Mouse (Mus musculus): ENCODE measurements at regions not wholly inside any gene's neighbourhood (a gene's known extent, or its start where the extent isn't known, plus 50 kb on each side); places are given as distances from the start of the nearest gene placed in this dataset.

DNA sequence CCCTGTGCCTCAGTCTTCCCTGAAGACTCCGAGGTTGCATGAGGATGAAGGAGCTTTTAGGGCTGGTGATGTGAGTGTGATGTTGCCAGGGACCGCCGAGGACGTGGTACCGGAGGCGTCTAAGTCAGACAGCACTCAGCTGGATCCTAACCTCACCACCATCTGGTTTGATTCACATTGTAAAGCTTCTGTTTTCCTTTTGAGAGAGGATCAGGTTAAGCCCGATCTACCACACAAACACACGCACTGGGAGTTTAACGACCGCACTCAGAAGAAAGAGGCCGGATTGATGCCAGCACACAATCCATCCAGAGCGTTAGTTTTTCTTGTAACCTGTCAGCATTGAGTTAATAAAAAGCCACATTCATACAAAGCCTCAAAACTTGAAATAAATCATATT lies 371.9 kb downstream of the Cog6 start:
- Histone ChIP-seq H3K36me3 (ENCODE audit: control insufficient read depth, insufficient read depth, low read length) (no peaks in the 10 kb centered on the region), H3K4me3 (ENCODE audit: insufficient read depth, low read depth, low read length) (no peak overlapping the region), H3K79me2 (ENCODE audit: control insufficient read depth, insufficient read depth, low read length) (no peaks in the 10 kb centered on the region), H3K27ac (replicated peaks; ENCODE audit: insufficient read depth, low read depth, low read length) (no peak overlapping the region), H3K4me1 (ENCODE audit: control insufficient read depth, insufficient read depth, low read length) (peaks cover 3% of the 10 kb centered on the region; the same call in 1 of the 2 replicates), H3K9ac (ENCODE audit: low read depth, low read length) (no peak overlapping the region), H3K27me3 (ENCODE audit: control insufficient read depth, insufficient read depth, low read length) (no peaks in the 10 kb centered on the region)
- TF ChIP-seq CTCF (IDR thresholded peaks at IDR 0.05; ENCODE audit: low read depth, low read length) (no peak), POLR2A (IDR thresholded peaks at IDR 0.05; ENCODE audit: extremely low read depth, insufficient read depth, low read length) (no peak)
- no peak for DNase-seq (ENCODE audit: extremely low read depth, low read depth, low spot score)
- whole genome bisulfite sequencing, result 94% methylated on average over 12 of the region's 12 CpGs

DNA sequence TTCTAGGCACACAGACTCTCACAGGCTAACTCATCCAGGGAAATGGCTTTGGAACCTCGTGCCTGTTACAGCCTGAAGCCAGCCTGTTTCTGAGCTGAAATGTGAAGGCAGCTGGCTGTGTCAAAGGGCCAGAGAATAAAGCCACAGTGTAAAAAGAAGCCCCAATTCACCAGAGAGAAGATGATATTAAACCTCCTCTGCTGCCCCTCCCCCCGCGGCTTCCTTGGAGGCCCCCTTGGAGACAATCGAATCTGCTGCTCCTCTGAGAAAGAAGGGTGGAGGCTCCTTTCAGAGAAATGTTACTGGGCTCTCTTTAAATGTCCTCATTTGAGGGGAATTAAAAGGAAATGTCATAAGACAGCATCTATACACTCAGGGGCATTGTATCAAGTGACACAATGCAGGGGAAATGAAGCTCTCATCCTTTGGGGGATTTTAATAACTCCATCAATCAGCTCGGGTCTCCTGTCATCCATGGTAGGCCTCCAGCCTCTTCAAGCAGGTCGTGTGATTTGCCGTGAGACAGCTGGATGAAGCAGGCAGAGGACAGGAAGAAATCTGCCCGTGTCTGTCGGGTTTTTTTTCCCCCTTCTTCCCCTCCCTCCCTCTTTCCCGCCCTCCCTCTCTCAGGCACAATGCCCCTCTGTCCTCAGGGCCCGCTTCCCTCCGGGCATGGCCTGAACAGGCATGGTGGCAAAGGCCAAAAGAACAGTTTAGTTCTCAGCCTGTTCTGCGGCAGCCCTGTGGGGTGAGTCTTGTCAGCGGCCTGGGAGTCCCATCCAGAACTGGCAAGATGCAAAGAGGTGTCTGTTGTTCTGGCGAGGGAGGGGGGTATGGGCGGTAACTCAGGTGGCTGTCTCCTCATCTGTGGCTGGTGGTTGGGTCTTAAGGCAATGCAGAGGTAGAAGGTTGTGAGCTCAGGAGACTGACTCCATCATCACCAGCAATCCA lies 372.6 kb downstream of the Cog6 start:
- H3K4me3 ChIP-seq (ENCODE audit: insufficient read depth, low read depth, low read length), result no peak overlapping the region
- no peaks in the 10 kb centered on the region for H3K79me2 ChIP-seq (ENCODE audit: control insufficient read depth, insufficient read depth, low read length)
- H3K9ac ChIP-seq (ENCODE audit: low read depth, low read length), result no peak overlapping the region
- DNase-seq (ENCODE audit: extremely low read depth, low read depth, low spot score), result no peak
- no peaks in the 10 kb centered on the region for H3K27me3 ChIP-seq (ENCODE audit: control insufficient read depth, insufficient read depth, low read length)
- no peaks in the 10 kb centered on the region for H3K36me3 ChIP-seq (ENCODE audit: control insufficient read depth, insufficient read depth, low read length)
- H3K4me1 ChIP-seq (ENCODE audit: control insufficient read depth, insufficient read depth, low read length), result peaks cover 3% of the 10 kb centered on the region; the same call in 1 of the 2 replicates
- H3K27ac ChIP-seq (replicated peaks; ENCODE audit: insufficient read depth, low read depth, low read length), result no peak overlapping the region
- 72% methylated on average over 16 of the region's 16 CpGs for WGBS
- TF ChIP-seq CTCF (IDR thresholded peaks at IDR 0.05; ENCODE audit: low read depth, low read length), result no peak
- no peak for TF ChIP-seq POLR2A (IDR thresholded peaks at IDR 0.05; ENCODE audit: extremely low read depth, insufficient read depth, low read length)

- H3K27ac ChIP-seq (replicated peaks; ENCODE audit: insufficient read depth, low read depth, low read length), result no peak overlapping the region
Observed at GRCm38 (mm10) chr3:52643796-52644177, 373.2 kb downstream of the Cog6 start.

DNA sequence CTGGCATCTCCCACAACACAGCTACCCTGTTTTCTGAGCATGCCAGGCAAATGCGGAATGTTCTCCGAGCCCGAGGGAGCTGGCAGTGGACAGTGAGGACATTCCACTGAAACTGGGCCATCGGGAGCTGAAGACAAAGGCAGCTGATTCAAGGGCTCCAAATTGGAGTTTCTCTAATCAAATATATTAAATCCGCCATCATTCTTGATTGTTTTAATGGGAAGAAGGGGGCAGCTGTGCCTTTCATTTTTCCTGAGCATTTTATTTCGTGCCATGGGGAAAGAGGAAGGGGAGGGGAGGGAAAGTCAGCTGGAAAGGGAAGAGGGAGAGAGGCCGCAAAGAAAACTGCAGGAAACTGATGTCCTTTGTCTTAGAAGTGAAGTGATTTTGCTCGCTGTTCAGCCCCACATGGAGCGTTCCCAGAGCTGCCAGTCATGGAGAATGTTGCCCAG lies 373.9 kb downstream of the Cog6 start:
- Histone ChIP-seq H3K9ac (ENCODE audit: low read depth, low read length) (no peak overlapping the region), H3K27ac (replicated peaks; ENCODE audit: insufficient read depth, low read depth, low read length) (no peak overlapping the region), H3K36me3 (ENCODE audit: control insufficient read depth, insufficient read depth, low read length) (no peaks in the 10 kb centered on the region), H3K4me3 (ENCODE audit: insufficient read depth, low read depth, low read length) (no peak overlapping the region), H3K4me1 (ENCODE audit: control insufficient read depth, insufficient read depth, low read length) (no peaks in the 10 kb centered on the region), H3K79me2 (ENCODE audit: control insufficient read depth, insufficient read depth, low read length) (no peaks in the 10 kb centered on the region), H3K27me3 (ENCODE audit: control insufficient read depth, insufficient read depth, low read length) (no peaks in the 10 kb centered on the region)
- 91% methylated on average over 9 of the region's 9 CpGs for WGBS
- DNase-seq (ENCODE audit: extremely low read depth, low read depth, low spot score), result no peak
- TF ChIP-seq POLR2A (IDR thresholded peaks at IDR 0.05; ENCODE audit: extremely low read depth, insufficient read depth, low read length) (no peak), CTCF (IDR thresholded peaks at IDR 0.05; ENCODE audit: low read depth, low read length) (no peak)

More at GRCm38 (mm10) chr3:52643796-52644177, 373.2 kb downstream of the Cog6 start:
- H3K4me3 ChIP-seq (ENCODE audit: insufficient read depth, low read depth, low read length), result no peak overlapping the region
- TF ChIP-seq POLR2A (IDR thresholded peaks at IDR 0.05; ENCODE audit: extremely low read depth, insufficient read depth, low read length), result no peak
- TF ChIP-seq CTCF (IDR thresholded peaks at IDR 0.05; ENCODE audit: low read depth, low read length), result no peak
- no peak for DNase-seq (ENCODE audit: extremely low read depth, low read depth, low spot score)
- 91% methylated on average over 10 of the region's 10 CpGs for WGBS
- no peaks in the 10 kb centered on the region for H3K27me3 ChIP-seq (ENCODE audit: control insufficient read depth, insufficient read depth, low read length)
- H3K36me3 ChIP-seq (ENCODE audit: control insufficient read depth, insufficient read depth, low read length), result no peaks in the 10 kb centered on the region
- peaks cover 2% of the 10 kb centered on the region; the same call in 1 of the 2 replicates for H3K4me1 ChIP-seq (ENCODE audit: control insufficient read depth, insufficient read depth, low read length)
- no peak overlapping the region for H3K9ac ChIP-seq (ENCODE audit: low read depth, low read length)
- no peaks in the 10 kb centered on the region for H3K79me2 ChIP-seq (ENCODE audit: control insufficient read depth, insufficient read depth, low read length)

DNA sequence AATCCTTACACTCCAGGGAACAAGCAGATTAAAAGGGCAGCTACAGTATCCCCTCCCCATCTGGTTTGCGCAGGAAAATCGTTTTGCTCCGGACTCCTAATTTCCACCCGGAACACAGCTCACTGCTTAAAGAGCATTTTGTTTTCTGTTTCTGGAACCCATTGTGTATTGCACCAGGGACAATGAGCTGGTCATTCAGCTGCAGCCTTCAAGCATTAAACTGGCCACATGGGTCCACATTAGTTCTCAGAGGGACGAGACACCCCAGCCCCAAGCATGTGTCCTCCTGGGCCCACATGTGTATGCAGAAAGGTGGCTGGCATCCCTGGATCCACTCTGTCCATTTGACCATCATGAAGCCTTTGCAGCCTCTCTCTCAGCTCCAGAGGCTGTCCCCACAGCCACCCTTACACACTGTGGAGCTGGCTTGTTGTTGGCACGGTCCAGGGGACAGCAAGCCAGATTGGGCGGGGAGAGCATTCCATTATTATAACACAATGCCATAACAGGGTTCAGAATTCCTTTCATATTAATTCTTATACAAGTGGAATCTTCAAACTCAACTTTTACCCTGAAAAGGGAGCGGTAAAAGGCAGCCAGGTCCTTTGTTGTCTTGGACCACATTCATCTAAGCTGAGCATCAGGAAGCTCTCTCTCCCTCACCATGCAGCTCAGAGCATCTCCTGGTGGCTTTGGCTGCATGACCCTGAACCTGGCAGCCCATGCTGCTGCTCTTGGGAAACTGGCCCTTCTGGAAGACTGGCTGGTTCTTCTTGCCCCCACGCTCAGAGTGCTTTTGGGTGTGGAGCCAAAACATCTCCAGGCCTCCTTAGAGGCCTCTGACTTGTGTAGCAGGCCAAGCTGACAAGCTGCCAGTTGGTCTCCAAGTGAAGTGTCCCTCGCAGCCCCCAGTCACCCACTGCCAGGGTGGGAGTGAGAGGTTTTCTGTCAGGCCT lies 373.4 kb downstream of the Foxo1 start:
- Histone ChIP-seq H3K4me3 (ENCODE audit: insufficient read depth, low read depth, low read length) (no peak overlapping the region), H3K9ac (ENCODE audit: low read depth, low read length) (no peak overlapping the region), H3K79me2 (ENCODE audit: control insufficient read depth, insufficient read depth, low read length) (no peaks in the 10 kb centered on the region), H3K4me1 (ENCODE audit: control insufficient read depth, insufficient read depth, low read length) (no peaks in the 10 kb centered on the region), H3K27ac (replicated peaks; ENCODE audit: insufficient read depth, low read depth, low read length) (no peak overlapping the region), H3K36me3 (ENCODE audit: control insufficient read depth, insufficient read depth, low read length) (no peaks in the 10 kb centered on the region), H3K27me3 (ENCODE audit: control insufficient read depth, insufficient read depth, low read length) (no peaks in the 10 kb centered on the region)
- TF ChIP-seq POLR2A (IDR thresholded peaks at IDR 0.05; ENCODE audit: extremely low read depth, insufficient read depth, low read length) (no peak), CTCF (IDR thresholded peaks at IDR 0.05; ENCODE audit: low read depth, low read length) (no peak)
- WGBS, result 83% methylated on average over 10 of the region's 10 CpGs
- no peak for DNase-seq (ENCODE audit: extremely low read depth, low read depth, low spot score)
